Mouse (Mus musculus) midbrain, embryonic 16.5 days (tissue): Measurements from ENCODE around the gene Gatad2a. TPM values are rescaled to one million over a fixed set of nuclear protein-coding genes. Genes with fewer than 3 reads are reported as not detected.
"Not testable (repeated sequence)": the region's sequence is repeated elsewhere in the genome, so short reads cannot be mapped to it uniquely, and the experiment has no call there.

ENCODE experiments used
- ATAC-seq: fragments of 200-750 bp; cut with Nextera tagmentation; 2 replicates; pipeline ENCODE4 v1.8.0; 2017; ENCODE audit warnings: moderate TSS enrichment
- H3K27ac ChIP-seq: fragments of 300-500 bp; sonication (generic); 2 replicates; pipeline ENCODE4 v1.5.1; 2014; ENCODE audit warnings: mild to moderate bottlenecking, low read length, mixed read lengths
- H3K27me3 ChIP-seq: fragments of 300-500 bp; sonication (generic); 2 replicates; pipeline ENCODE4 v1.6.1; 2014; ENCODE audit warnings: low read depth, low read length, mixed read lengths; ENCODE audit not compliant: control insufficient read depth, insufficient read depth
- H3K36me3 ChIP-seq: fragments of 300-500 bp; sonication (generic); 2 replicates; pipeline ENCODE4 v1.6.1; 2014; ENCODE audit warnings: mild to moderate bottlenecking, low read length, moderate library complexity, mixed read lengths; ENCODE audit not compliant: control insufficient read depth, insufficient read depth
- H3K4me1 ChIP-seq: fragments of 300-500 bp; sonication (generic); 2 replicates; pipeline ENCODE4 v1.6.1; 2014; ENCODE audit warnings: mild to moderate bottlenecking, low read length, mixed read lengths; ENCODE audit not compliant: control insufficient read depth, insufficient read depth
- H3K4me2 ChIP-seq: fragments of 300-500 bp; sonication (generic); 2 replicates; pipeline ENCODE4 v1.6.1; 2014; ENCODE audit warnings: mild to moderate bottlenecking, low read length, mixed read lengths
- H3K4me3 ChIP-seq: fragments of 300-500 bp; sonication (generic); 2 replicates; pipeline ENCODE4 v1.5.1; 2014; ENCODE audit warnings: low read depth, mild to moderate bottlenecking, low read length, moderate library complexity, mixed read lengths
- H3K9ac ChIP-seq: fragments of 300-500 bp; sonication (generic); 2 replicates; pipeline ENCODE4 v1.6.1; 2014; ENCODE audit warnings: low read depth, low read length, mixed read lengths
- H3K9me3 ChIP-seq: fragments of 300-500 bp; sonication (generic); replicated peaks from 2 replicates; pipeline ENCODE4 v1.6.1; 2014; ENCODE audit warnings: mild to moderate bottlenecking, low read length, mixed read lengths; ENCODE audit not compliant: control insufficient read depth, poor library complexity, severe bottlenecking
- WGBS: fragments of 180-500 bp; shearing (Covaris S2); extraction: QIAGEN DNeasy Blood & Tissue Kit; methylation state at CpG from one replicate; pipeline ENCODE4 v1.1.7; 2014; 5-methylcytosine and 5-hydroxymethylcytosine counted together
- polyA plus RNA-seq: library from polyadenylated mRNA; unstranded; fragments of >200 nt; fragmentation: Nextera tagmentation; extraction: Ambion mirVana; gene quantifications from 2 replicates; pipeline ENCODE4 v1.2.1, GENCODE M21; 2015

The Gatad2a gene
- polyA plus RNA-seq, 1 experiment from 2014 or later: 15.8 TPM

DNA sequence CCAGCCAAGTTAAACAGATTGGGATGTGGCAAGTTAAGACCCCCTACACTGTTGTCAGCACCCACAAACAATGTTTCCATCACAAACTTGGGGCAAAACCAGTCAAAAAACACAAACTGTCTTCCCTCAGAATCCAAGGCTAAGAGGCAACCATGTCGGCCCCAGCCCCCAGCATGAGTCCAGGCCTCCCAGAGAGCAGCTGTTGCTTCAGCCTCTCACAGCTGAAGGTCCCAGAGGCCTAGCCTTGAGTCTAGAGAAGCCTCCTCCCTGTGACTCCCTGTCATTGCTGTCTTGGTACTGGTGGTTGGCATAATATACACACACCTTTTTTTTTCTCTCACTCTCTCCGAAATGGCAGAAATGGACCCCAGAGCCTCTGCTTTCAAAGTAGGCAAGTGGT is 39.5 kb downstream of the Gatad2a start:
- Histone ChIP-seq H3K4me3 (no peak overlapping the region), H3K4me2 (no peak overlapping the region), H3K36me3 (no peaks in the 10 kb centered on the region), H3K4me1 (no peaks in the 10 kb centered on the region), H3K9ac (no peak overlapping the region), H3K9me3 (no peaks in the 10 kb centered on the region), H3K27ac (no peak overlapping the region), H3K27me3 (no peaks in the 10 kb centered on the region)
- ATAC-seq: no peak
- WGBS: 73% methylated on average over 2 of the region's 2 CpGs

- 50% methylated on average over 1 of the region's 1 CpGs for WGBS
- Histone ChIP-seq H3K27ac (no peak overlapping the region), H3K4me2 (no peak overlapping the region), H3K36me3 (no peaks in the 10 kb centered on the region), H3K27me3 (no peaks in the 10 kb centered on the region), H3K4me1 (no peaks in the 10 kb centered on the region), H3K9ac (no peak overlapping the region), H3K9me3 (no peaks in the 10 kb centered on the region), H3K4me3 (no peak overlapping the region)
- no peak for ATAC-seq
Observed at GRCm38 (mm10) chr8:69954642-69955041, 41.5 kb downstream of the Gatad2a start.

GRCm38 (mm10) chr8:69954213-69954612 is 42.0 kb downstream of the Gatad2a start:
- H3K4me2 ChIP-seq: no peak overlapping the region
- no peaks in the 10 kb centered on the region for H3K4me1 ChIP-seq
- H3K27ac ChIP-seq: no peak overlapping the region
- no peaks in the 10 kb centered on the region for H3K27me3 ChIP-seq
- no peak overlapping the region for H3K4me3 ChIP-seq
- ATAC-seq: no peak
- no peaks in the 10 kb centered on the region for H3K9me3 ChIP-seq
- no peaks in the 10 kb centered on the region for H3K36me3 ChIP-seq
- H3K9ac ChIP-seq: no peak overlapping the region
- WGBS: 77% methylated on average over 4 of the region's 4 CpGs

GRCm38 (mm10) chr8:69950300-69950699 is 45.9 kb downstream of the Gatad2a start:
- H3K27ac ChIP-seq: no peak overlapping the region
- H3K4me3 ChIP-seq: no peak overlapping the region
- H3K9me3 ChIP-seq: no peaks in the 10 kb centered on the region
- H3K9ac ChIP-seq: no peak overlapping the region
- no peak overlapping the region for H3K4me2 ChIP-seq
- no peaks in the 10 kb centered on the region for H3K27me3 ChIP-seq
- 89% methylated on average over 2 of the region's 2 CpGs for WGBS
- ATAC-seq: no peak
- no peaks in the 10 kb centered on the region for H3K4me1 ChIP-seq
- H3K36me3 ChIP-seq: no peaks in the 10 kb centered on the region

GRCm38 (mm10) chr8:69942495-69942894 is 53.7 kb downstream of the Gatad2a start:
- not testable (repeated sequence) for ATAC-seq, H3K27me3 ChIP-seq, H3K9me3 ChIP-seq, H3K4me1 ChIP-seq, H3K27ac ChIP-seq, H3K36me3 ChIP-seq, H3K4me2 ChIP-seq, H3K9ac ChIP-seq, H3K4me3 ChIP-seq
- 88% methylated on average over 2 of the region's 3 CpGs for WGBS

DNA sequence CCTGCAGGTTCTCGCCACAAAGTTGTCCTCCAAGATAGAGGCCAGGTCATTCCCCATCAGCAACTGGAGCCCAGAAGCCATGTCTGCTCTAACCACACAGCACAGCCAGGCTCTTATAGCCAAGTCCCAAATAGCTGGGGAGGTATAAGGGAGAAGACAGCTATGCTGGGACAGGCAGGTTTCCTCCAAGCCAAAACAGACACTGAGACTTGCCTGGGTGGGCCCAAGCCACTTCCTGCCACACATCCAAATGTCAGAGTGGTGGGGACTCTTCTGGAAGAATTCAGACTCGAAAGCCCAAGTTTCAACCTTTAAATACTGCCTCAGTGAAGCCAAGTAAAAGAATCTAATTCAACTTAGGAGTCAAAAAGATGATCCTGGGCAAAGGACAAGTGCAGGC is 55.8 kb downstream of the Gatad2a start:
- H3K27me3 ChIP-seq: no peaks in the 10 kb centered on the region
- no peak overlapping the region for H3K27ac ChIP-seq
- ATAC-seq: no peak
- peaks cover 3% of the 10 kb centered on the region; the same call in 1 of the 2 replicates for H3K4me1 ChIP-seq
- H3K9ac ChIP-seq: no peak overlapping the region
- WGBS: 91% methylated on average over 2 of the region's 2 CpGs
- H3K9me3 ChIP-seq: no peaks in the 10 kb centered on the region
- H3K4me3 ChIP-seq: no peak overlapping the region
- H3K36me3 ChIP-seq: no peaks in the 10 kb centered on the region
- H3K4me2 ChIP-seq: no peak overlapping the region

- H3K27ac ChIP-seq: no peak overlapping the region
- no peak overlapping the region for H3K9ac ChIP-seq
- H3K9me3 ChIP-seq: no peaks in the 10 kb centered on the region
- H3K27me3 ChIP-seq: no peaks in the 10 kb centered on the region
- no peak for ATAC-seq
- H3K4me2 ChIP-seq: no peak overlapping the region
- no peaks in the 10 kb centered on the region for H3K36me3 ChIP-seq
- H3K4me1 ChIP-seq: peaks cover 3% of the 10 kb centered on the region; the same call in 1 of the 2 replicates
- WGBS: 55% methylated on average over 3 of the region's 3 CpGs
- no peak overlapping the region for H3K4me3 ChIP-seq
Observed at GRCm38 (mm10) chr8:69939633-69940032, 56.6 kb downstream of the Gatad2a start.

DNA sequence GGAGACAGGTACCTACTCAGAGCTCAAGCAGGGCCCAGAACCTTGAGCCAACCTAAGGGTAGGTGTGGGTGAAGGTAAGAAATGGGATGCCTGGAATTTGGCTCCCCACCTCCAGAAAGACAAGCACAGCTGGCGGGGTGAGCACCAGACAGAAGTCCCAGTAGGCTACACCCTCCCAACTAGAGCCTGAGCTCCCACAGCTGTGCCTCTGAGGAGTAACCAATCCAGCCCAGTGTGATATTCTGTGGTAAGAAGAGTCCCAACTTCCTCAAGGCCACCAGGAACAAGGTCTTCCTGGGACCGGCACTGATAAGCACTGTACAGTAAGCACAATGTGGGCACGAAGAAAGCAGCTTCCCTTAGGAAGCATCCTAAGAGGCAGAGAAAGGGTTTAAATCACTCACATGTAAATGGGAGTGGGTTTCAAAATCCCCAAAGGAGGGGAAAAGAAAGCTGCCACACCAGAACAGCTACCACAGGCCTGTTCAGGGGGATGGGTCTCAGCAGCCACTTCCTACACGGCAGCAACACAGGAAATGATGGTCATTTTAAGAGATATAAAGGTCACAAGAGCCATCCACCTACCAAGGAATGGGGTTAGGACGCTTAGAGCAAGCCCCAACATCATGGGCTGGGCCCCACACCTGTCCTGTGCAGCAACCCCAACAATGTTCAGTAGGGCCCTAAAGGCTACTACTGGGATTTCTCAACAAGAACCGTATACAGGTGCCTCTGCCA is 57.8 kb downstream of the Gatad2a start:
- H3K27ac ChIP-seq: no peak overlapping the region
- H3K4me1 ChIP-seq: peaks cover 3% of the 10 kb centered on the region; the same call in 1 of the 2 replicates
- 92% methylated on average over 6 of the region's 6 CpGs for WGBS

DNA sequence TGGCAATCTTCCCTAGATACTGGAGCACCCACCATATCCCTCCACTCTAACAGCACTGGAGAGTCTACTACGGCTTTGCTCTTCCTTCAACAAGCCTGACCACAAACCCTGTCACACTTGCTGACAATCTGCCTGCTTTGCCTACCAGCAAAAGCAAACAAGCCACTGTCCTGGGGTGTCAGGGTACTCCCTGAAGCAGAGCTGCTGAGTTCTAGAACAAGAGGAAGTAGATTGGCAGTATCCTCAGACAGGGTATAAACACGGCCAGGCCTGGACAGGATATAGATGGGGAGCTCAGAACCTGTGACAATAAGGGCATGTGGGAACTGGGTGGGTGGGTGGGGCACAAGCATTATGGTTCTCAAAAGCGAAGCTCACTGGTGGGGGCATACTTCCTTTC is 58.7 kb downstream of the Gatad2a start:
- Histone ChIP-seq H3K4me1 (peaks cover 3% of the 10 kb centered on the region; the same call in 1 of the 2 replicates), H3K9me3 (no peaks in the 10 kb centered on the region), H3K27ac (no peak overlapping the region), H3K9ac (no peak overlapping the region), H3K27me3 (no peaks in the 10 kb centered on the region), H3K4me2 (no peak overlapping the region), H3K4me3 (no peak overlapping the region), H3K36me3 (no peaks in the 10 kb centered on the region)
- WGBS: 89% methylated on average over 3 of the region's 3 CpGs
- no peak for ATAC-seq

More for the DNA sequence above, 57.8 kb downstream of the Gatad2a start:
- H3K4me3 ChIP-seq: no peak overlapping the region
- no peak overlapping the region for H3K4me2 ChIP-seq
- no peaks in the 10 kb centered on the region for H3K9me3 ChIP-seq
- no peaks in the 10 kb centered on the region for H3K36me3 ChIP-seq
- H3K27me3 ChIP-seq: no peaks in the 10 kb centered on the region
- no peak overlapping the region for H3K9ac ChIP-seq
- ATAC-seq: no peak
